Mouse (Mus musculus) liver, adult (tissue): ENCODE measurements around the gene Rims1.

ENCODE experiments used
- GATA4 ChIP-seq: IDR thresholded peaks from 2 replicates; pipeline ENCODE4 v1.6.1; 2014; ENCODE audit warnings: mild to moderate bottlenecking, low read length; ENCODE audit not compliant: insufficient replicate concordance

The Rims1 gene

GRCm38 (mm10) chr1:22386361-22386760 is 419.4 kb downstream of the Rims1 start:
- TF ChIP-seq GATA4 = no peak

- TF ChIP-seq GATA4 = no peak
These were observed 428.1 kb downstream of the Rims1 start for GRCm38 (mm10) chr1:22377652-22378051.

- no peak for TF ChIP-seq GATA4
These were observed 428.7 kb downstream of the Rims1 start for GRCm38 (mm10) chr1:22377062-22377461.

GRCm38 (mm10) chr1:22356209-22356608 is 449.6 kb downstream of the Rims1 start:
- no peak for TF ChIP-seq GATA4

GRCm38 (mm10) chr1:22353687-22354086 is 452.1 kb downstream of the Rims1 start:
- TF ChIP-seq GATA4 = no peak

- no peak for TF ChIP-seq GATA4
These were observed 466.9 kb downstream of the Rims1 start for GRCm38 (mm10) chr1:22338914-22339313.

GRCm38 (mm10) chr1:22320941-22321676 is 484.7 kb downstream of the Rims1 start:
- TF ChIP-seq GATA4 = no peak

GRCm38 (mm10) chr1:22315537-22315936 is 490.3 kb downstream of the Rims1 start:
- no peak for TF ChIP-seq GATA4

- no peak for TF ChIP-seq GATA4
These were observed 494.3 kb downstream of the Rims1 start for GRCm38 (mm10) chr1:22311471-22311870.

GRCm38 (mm10) chr1:22306519-22306918 is 499.3 kb downstream of the Rims1 start:
- TF ChIP-seq GATA4 = no peak

- no peak for TF ChIP-seq GATA4
These were observed 499.9 kb downstream of the Rims1 start for GRCm38 (mm10) chr1:22305932-22306331.

- no peak for TF ChIP-seq GATA4
These were observed 511.8 kb downstream of the Rims1 start for GRCm38 (mm10) chr1:22293953-22294352.

- TF ChIP-seq GATA4 = no peak
These were observed 512.5 kb downstream of the Rims1 start for GRCm38 (mm10) chr1:22293310-22293709.

GRCm38 (mm10) chr1:22286807-22287206 is 519.0 kb downstream of the Rims1 start:
- TF ChIP-seq GATA4 = no peak

- no peak for TF ChIP-seq GATA4
These were observed 525.8 kb downstream of the Rims1 start for GRCm38 (mm10) chr1:22279954-22280353.

GRCm38 (mm10) chr1:22274081-22274480 is 531.7 kb downstream of the Rims1 start:
- no peak for TF ChIP-seq GATA4

- no peak for TF ChIP-seq GATA4
These were observed 535.7 kb downstream of the Rims1 start for GRCm38 (mm10) chr1:22270131-22270530.
